Mouse (Mus musculus): ENCODE results near the gene Pbld2. TPM values are rescaled to one million over a fixed set of nuclear protein-coding genes. Genes with fewer than 3 reads are reported as not detected.

Pbld2 gene
- total RNA-seq (2021): 10 to 100 TPM; 10.3 to 12.2 TPM
- long read RNA-seq, experiment 1, partial matches to known transcripts: 1 of 10 reads
- long read RNA-seq, experiment 1, other reads (novel, unspliced or antisense): 9 of 10 reads
- long read RNA-seq, experiment 2, partial matches to known transcripts: 0 of 3 reads
- long read RNA-seq, experiment 2, other reads (novel, unspliced or antisense): 1 of 3 reads

- peak; percentile 98 to 99 for DNase-seq
These were observed at the start of gene Pbld2, which contains the start of gene Hnrnph3 for GRCm38 (mm10) chr10:63023749-63024579. Pbld2 (plus strand) TSS chr10:63024315. Hnrnph3 (minus strand) TSS chr10:63024217.

DNA sequence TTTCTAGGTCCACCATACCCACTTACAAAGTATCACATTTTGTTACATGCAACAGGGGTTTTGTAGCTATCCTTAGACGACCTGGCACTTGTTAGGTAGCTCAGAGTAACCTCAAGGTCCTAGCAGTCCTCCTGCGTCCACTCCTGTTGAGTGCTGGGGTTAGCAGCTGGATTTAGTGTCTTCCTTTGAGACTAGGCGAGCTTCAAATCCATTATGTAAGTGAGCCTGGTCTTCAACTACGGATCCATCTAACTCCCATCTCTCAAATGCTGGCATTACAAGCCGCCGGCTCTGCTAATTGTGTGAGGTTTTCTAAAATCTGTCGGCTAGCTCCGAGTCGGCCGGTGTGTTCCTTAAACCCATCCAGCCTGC is 44.5 kb upstream of the Pbld2 start:
- DNase-seq: no peak

DNA sequence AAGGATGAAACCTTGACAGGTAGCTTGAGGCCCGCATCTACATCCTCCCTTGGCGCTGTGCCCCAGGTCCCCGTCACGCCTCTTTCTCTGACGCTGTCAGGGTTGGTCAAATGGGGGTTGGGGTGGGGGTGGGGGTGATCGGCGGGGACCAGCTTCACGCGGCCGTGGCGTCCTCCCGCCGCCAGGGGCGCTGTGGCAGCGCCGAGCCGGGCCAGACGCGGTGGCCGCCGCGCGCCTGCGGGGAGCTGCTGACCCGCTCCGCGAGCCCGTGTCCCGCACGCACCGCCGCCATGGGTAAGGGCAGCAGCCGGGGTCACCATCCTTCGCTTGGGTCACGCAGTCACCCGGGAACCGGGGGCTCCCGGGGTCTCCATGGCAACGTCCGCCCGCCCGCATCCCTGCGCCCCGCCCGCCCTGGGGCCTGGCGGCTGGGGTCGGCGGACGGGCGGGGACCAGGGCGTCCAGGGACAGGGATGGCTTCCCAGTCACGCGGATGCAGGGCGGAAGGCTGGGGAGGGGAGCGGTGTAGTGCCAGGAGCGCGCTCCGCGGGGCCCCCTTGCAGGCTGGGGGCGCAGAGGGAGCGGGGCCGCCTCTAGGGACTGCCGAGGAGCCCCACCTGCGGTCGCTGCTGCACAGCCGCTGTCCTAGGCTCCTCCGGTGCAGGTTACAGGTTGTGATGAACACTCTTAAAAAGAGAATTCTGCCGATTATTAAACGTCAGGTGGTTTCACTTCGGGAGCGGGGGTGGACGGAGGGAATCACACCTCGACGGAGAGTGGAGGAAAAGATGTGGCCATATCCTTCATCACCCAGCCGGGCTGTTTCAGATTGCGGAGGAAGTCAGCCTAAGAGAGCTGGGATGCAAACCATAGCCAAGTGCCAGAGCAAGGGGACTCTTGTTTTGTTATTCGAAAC is 43.8 kb upstream of the Pbld2 start, which contains the start of gene Rufy2:
Rufy2 (plus strand) TSS at position 185 of the 916 bp plus-strand sequence.
- peak; percentile 81 to 86 for DNase-seq

DNA sequence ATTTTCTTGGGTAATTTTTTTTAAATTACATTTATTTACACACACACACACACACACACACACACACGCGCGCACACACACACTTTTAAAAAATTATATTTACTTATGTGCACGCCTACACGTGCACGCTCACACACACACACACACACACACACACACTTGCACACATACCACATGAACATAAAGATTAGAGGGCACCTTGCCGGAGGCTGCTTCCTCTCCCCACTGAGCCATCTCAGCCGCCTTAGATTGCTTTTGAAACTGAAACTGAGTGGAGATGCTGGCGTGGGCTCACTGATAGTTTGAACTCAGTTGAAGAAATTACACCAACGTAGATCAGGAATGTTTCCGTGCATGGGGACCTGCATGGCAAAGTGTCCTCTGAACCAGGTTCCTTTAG is 40.0 kb upstream of the Pbld2 start:
- no peak for DNase-seq

DNA sequence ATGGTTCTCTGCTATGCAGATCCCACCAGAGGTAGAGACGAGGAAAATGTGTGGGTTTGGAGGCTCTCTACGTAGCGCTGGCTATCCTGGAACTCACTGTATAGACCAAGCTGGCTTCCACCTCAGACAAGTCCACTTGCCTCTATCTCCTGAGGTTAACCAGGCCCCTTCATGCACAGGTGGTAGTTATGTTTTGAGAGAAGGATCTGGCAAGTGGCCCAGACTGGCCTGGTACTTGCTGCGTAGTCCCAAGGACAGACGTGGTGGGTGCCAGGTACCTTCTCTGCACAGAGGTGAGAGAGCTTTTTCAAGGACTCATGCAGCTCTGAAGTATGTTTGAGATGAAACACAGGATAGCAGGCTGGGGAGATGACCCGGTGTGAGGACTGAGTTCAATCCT is 39.6 kb upstream of the Pbld2 start:
- peak; percentile 15 to 37 for DNase-seq

GRCm38 (mm10) chr10:62987341-62987740 is 36.8 kb upstream of the Pbld2 start:
- DNase-seq: no peak

- no peak for DNase-seq
These were observed 33.5 kb upstream of the Pbld2 start for GRCm38 (mm10) chr10:62990636-62991035.

DNA sequence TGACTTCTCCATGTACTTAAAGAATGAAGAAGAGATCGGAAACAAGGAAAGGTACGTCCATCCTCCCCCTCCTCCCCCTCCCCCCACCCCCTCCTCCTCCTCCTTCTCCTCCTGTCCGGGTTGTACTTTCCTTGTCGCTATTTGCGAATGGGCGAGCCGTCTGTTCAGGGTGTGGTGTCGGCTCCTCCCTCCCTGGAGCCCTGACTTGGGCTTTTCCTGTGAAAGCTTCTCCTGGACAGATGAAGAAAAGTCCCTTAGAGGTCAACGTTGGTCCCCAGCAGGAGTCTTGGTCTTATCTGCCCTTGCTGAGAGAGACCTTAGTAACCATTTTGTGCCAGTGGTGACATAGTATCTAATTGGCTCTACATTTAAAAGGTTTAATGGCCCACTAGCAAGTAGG is 30.1 kb upstream of the Pbld2 start:
- DNase-seq: no peak

DNA sequence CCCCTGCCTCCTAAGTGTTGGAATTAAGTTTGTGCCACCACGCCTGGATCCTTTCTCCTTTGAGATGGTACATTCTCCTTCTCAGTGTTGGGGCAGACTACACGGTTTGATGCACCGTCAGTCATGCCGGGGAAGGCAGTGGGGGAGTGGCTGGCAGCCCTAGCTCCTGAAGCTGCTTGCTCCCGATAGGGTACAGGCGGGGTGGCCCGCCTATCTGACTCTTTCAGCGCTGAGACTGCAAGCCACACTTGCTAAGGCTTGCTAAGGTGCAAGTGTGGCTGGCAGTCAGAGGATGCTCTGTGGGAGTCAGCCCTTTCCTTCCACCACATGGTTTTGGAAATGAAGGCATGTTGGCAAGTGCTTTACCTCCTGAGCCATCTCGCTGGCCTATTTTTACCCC is 23.5 kb upstream of the Pbld2 start:
- no peak for DNase-seq

GRCm38 (mm10) chr10:63003252-63003651 is 20.9 kb upstream of the Pbld2 start:
- DNase-seq: no peak

DNA sequence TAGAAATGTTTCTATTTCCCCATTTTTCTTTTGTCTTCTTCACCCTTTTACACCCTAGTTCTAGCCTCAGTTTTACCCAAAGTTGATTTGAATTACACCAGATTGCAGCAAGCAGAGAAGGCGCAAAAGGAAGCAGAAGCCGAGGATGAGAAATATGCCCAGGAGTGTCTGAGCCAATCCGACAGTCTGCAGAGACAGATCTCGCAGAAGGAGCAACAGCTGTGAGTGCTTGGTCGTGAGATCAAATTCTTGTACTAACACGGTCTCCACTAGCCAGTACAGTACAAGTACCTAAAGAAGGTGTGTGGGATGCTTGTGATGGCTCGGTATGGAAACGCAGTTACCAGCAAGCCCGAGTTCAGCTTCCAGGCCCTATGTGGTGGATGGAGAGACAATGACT is 19.6 kb upstream of the Pbld2 start:
- no peak for DNase-seq

DNA sequence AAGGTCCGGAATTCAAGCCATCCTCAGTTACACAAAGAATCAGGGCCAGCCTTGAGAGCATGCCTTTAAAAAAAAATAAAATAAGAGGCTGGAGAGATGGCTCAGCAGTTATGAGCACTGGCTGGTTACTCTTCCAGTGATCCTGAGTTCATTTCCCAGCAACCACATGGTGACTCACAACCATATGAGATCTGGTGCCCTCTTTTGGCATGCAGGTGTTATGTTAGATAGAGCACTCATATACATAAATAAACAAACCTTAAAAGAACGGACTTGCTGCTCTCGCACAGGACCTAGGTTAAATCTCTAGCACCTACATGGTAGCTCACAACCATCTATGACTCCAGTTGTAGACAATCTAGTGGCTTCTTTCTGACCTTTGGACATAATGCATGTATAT is 15.9 kb upstream of the Pbld2 start:
- no peak for DNase-seq

GRCm38 (mm10) chr10:63010268-63010667 is 13.8 kb upstream of the Pbld2 start:
- DNase-seq: no peak

DNA sequence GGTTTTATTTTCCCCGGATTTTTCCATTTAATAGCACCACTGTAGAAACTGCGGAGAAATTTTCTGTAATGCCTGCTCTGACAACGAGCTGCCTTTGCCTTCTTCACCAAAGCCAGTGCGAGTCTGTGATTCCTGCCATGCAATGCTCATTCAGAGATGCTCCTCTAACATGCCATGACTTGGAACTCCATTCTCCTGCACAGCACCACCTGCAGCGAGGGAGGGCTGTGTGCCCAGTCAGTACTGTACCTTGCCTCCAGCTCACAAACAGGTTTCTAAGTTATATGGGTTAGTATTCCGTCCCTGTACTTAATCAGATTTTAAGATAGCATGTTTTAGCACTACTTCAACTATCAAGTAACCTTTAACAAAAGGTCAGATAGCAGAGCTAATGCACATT is 12.6 kb upstream of the Pbld2 start:
- DNase-seq: no peak

DNA sequence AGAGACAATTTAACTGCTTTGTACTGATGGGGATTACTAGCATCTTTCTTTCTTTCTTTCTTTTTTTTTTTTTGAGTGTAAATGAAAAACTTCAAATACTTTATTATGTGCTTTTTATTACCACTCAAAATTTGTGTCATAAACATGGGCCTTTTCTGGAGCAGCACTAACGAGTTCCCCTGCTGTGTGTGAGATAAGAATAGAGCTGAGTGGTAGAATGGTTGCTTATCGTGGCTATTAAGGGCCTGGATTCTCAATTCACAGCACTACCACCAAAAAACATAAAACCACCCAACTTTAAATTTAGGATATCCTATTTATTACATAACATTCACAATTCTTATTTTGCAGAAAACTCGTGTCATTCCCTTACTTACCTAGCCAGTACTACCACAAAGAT is 10.6 kb upstream of the Pbld2 start:
- DNase-seq: no peak

DNA sequence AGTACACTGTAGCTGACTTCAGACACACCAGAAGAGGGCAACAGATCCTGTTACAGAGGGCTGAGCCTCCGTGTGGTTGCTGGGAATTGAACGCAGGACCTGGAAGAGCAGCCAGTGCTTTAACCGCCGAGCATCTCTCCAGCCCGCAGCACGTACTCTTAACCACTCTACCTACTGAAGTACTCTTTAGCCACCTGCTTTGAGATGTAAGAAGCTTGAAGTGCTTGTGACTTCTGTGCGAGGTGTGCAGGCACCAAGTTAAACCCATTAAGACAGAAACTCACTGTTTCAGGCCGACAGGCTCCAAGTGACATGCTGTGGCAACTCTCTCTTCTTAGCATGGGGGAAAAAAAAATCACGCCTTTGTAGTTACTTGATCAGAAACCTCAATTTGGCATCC is 9.9 kb upstream of the Pbld2 start:
- DNase-seq: no peak

GRCm38 (mm10) chr10:63019304-63019703 is 4.8 kb upstream of the Pbld2 start:
- no peak for DNase-seq

GRCm38 (mm10) chr10:63021702-63022101 is 2.4 kb upstream of the Pbld2 start:
- no peak for DNase-seq

- DNase-seq: no peak
These were observed 1.5 kb upstream of the Pbld2 start for GRCm38 (mm10) chr10:63022541-63023120.

DNA sequence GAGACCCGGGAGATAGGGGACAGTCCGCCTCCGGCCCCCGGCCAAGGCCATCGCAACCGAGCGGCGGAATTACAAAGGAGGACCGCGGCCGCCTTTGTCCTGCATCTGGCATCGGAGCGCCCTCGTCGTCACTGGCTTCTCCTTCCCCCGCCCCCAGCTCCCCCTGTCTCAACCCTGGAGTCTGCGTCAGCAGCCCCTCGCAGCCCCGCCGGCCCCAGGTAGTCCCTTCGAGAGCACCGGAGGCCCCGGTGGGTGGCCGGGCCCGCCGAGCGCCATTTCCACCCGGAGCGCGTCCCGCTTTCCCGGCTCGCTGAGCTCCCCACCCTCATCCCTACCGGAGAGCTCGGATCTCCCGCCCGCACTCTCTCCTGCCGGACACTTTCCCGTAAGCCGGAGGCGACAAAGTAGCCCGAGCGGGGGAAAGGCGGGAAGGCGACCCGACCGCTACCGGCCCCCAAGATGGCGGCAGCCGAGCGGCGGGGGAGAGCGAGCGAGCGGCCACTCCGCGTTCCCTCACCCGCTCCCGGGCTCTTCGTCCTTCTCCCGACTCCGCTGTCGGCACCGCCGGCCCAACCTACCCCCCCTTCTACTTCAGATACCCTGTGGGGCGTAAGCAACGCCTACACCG is 880 bp upstream of the Pbld2 start:
- DNase-seq: peak; percentile 77 to 81

GRCm38 (mm10) chr10:63024580-63024910 is 430 bp downstream of the Pbld2 start:
- peak in 1 of 2 experiments; percentile 83 for DNase-seq

- no peak for DNase-seq
These were observed 901 bp downstream of the Pbld2 start for GRCm38 (mm10) chr10:63025016-63025415.
